Mouse (Mus musculus) retina, postnatal 7 days (tissue): Measurements from ENCODE around the gene Nwd2.
A peak's percentile ranks its signal among the peaks of the same experiment; 100 is the strongest.

Experiments used
- DNase-seq: peaks from one replicate; pipeline ENCODE4 v3.0.0-alpha.2; 2012; ENCODE audit warnings: low read depth, low spot score

Gene Nwd2

GRCm38 (mm10) chr5:63755938-63756337 lies 107.0 kb downstream of the Nwd2 start:
- DNase-seq, result no peak

GRCm38 (mm10) chr5:63765886-63766285 lies 117.0 kb downstream of the Nwd2 start:
- DNase-seq, result no peak

- DNase-seq, result peak; percentile 53
Measured at GRCm38 (mm10) chr5:63766715-63767114, 117.8 kb downstream of the Nwd2 start.

GRCm38 (mm10) chr5:63767464-63767863 lies 118.6 kb downstream of the Nwd2 start:
- DNase-seq, result no peak

- DNase-seq, result no peak
Measured at GRCm38 (mm10) chr5:63768220-63768619, 119.3 kb downstream of the Nwd2 start.

- no peak for DNase-seq
Measured at GRCm38 (mm10) chr5:63772971-63773370, 124.1 kb downstream of the Nwd2 start.

GRCm38 (mm10) chr5:63773603-63774002 lies 124.7 kb downstream of the Nwd2 start:
- no peak for DNase-seq

GRCm38 (mm10) chr5:63788156-63788826 lies 139.4 kb downstream of the Nwd2 start:
- no peak for DNase-seq

- peak; percentile 30 for DNase-seq
Measured at GRCm38 (mm10) chr5:63811819-63812508, 163.1 kb downstream of the Nwd2 start, which contains the start of gene 0610040J01Rik. Gene 0610040J01Rik (plus strand): TSS chr5:63812363.

- DNase-seq, result no peak
Measured at GRCm38 (mm10) chr5:63812509-63812865, 163.6 kb downstream of the Nwd2 start.

GRCm38 (mm10) chr5:63816643-63817042 lies 167.7 kb downstream of the Nwd2 start:
- no peak for DNase-seq

GRCm38 (mm10) chr5:63817270-63817669 lies 168.4 kb downstream of the Nwd2 start:
- no peak for DNase-seq

- DNase-seq, result no peak
Measured at GRCm38 (mm10) chr5:63818975-63819374, 170.1 kb downstream of the Nwd2 start.

GRCm38 (mm10) chr5:63819519-63819918 lies 170.6 kb downstream of the Nwd2 start:
- no peak for DNase-seq

- no peak for DNase-seq
Measured at GRCm38 (mm10) chr5:63821176-63821575, 172.3 kb downstream of the Nwd2 start.

GRCm38 (mm10) chr5:63821860-63822259 lies 173.0 kb downstream of the Nwd2 start:
- no peak for DNase-seq

- no peak for DNase-seq
Measured at GRCm38 (mm10) chr5:63823362-63824332, 174.7 kb downstream of the Nwd2 start.

- no peak for DNase-seq
Measured at GRCm38 (mm10) chr5:63824599-63825350, 175.9 kb downstream of the Nwd2 start.

GRCm38 (mm10) chr5:63825881-63826280 lies 177.0 kb downstream of the Nwd2 start:
- DNase-seq, result no peak

GRCm38 (mm10) chr5:63827006-63827405 lies 178.1 kb downstream of the Nwd2 start:
- no peak for DNase-seq

GRCm38 (mm10) chr5:63827415-63828053 lies 178.6 kb downstream of the Nwd2 start:
- DNase-seq, result no peak
